Mouse (Mus musculus) olfactory bulb, adult 2 months (tissue): Measurements from ENCODE around the gene Klhdc8b.

Experiments
- CTCF ChIP-seq: fragments of 200-500 bp; IDR thresholded peaks from 2 replicates; pipeline ENCODE4 v1.5.1; 2012; ENCODE audit warnings: low read depth, mild to moderate bottlenecking, low read length, moderate library complexity; ENCODE audit not compliant: insufficient read depth
- POLR2A ChIP-seq: fragments of 200-500 bp; IDR thresholded peaks from 2 replicates; pipeline ENCODE4 v1.6.1; 2012; ENCODE audit warnings: mild to moderate bottlenecking, low read depth, low read length, moderate library complexity; ENCODE audit not compliant: insufficient read depth

DNA sequence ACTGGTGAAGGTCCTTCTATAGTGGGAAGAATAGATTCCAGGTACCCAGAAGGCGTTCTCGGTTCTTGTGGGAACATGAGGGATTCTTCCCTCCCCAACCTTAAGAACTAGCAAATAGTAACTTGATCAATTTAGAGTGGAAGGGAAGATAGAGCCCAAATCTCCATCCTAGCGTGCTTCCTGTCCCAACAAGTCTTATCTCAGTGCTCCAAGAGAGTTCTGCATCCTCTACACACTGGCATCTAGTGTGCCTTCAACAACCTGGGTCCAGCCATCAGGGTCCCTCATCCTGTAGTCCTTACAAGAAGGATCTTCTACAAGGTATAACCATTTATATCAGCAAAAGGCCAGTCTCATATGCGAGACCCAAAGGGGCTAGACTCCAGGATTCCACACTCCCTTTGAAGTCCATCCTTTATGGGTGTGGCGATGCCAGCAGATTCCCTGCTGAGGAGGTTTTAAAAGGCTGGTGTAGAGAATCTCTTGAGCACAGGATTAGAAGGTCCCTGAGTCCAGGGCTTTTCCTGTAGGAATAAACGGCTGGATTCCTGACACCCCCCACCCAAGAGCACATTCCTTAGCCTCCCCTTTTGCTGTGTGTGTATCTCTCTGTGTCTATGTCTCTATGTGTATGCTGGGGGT lies 9.7 kb downstream of the Klhdc8b start:
- TF ChIP-seq POLR2A (no peak), CTCF (no peak)
